Mouse (Mus musculus) stomach, embryonic 15.5 days (tissue): ENCODE measurements around the gene Zfp960. TPM values are rescaled to one million over a fixed set of nuclear protein-coding genes. Genes with fewer than 3 reads are reported as not detected.
"Not testable (repeated sequence)": the region's sequence is repeated elsewhere in the genome, so short reads cannot be mapped to it uniquely, and the experiment has no call there.

Source experiments
- ATAC-seq: fragments of 200-750 bp; cut with Nextera tagmentation; 2 replicates; pipeline ENCODE4 v1.8.0; 2017; ENCODE audit warnings: low read depth, moderate number of reproducible peaks, moderate TSS enrichment; ENCODE audit not compliant: insufficient read depth, low FRiP score
- H3K27ac ChIP-seq: fragments of 300-500 bp; sonication (generic); 2 replicates; pipeline ENCODE4 v1.5.1; 2015; ENCODE audit warnings: mild to moderate bottlenecking, inconsistent platforms
- H3K27me3 ChIP-seq: fragments of 300-500 bp; sonication (generic); replicated peaks from 2 replicates; pipeline ENCODE4 v1.6.1; 2015; ENCODE audit warnings: inconsistent platforms
- H3K36me3 ChIP-seq: fragments of 300-500 bp; sonication (generic); 2 replicates; pipeline ENCODE4 v1.6.1; 2015; ENCODE audit warnings: inconsistent platforms
- H3K4me1 ChIP-seq: fragments of 300-500 bp; sonication (generic); 2 replicates; pipeline ENCODE4 v1.6.1; 2015; ENCODE audit warnings: inconsistent platforms
- H3K4me2 ChIP-seq: fragments of 300-500 bp; sonication (generic); 2 replicates; pipeline ENCODE4 v1.6.1; 2015; ENCODE audit warnings: mild to moderate bottlenecking, inconsistent platforms
- H3K4me3 ChIP-seq: fragments of 300-500 bp; sonication (generic); replicated peaks from 2 replicates; pipeline ENCODE4 v1.5.1; 2015; ENCODE audit warnings: inconsistent platforms
- H3K9ac ChIP-seq: fragments of 300-500 bp; sonication (generic); 2 replicates; pipeline ENCODE4 v1.6.1; 2015; ENCODE audit warnings: inconsistent platforms
- H3K9me3 ChIP-seq: fragments of 300-500 bp; sonication (generic); 2 replicates; pipeline ENCODE4 v1.6.1; 2016; ENCODE audit warnings: inconsistent platforms
- WGBS: fragments of 180-500 bp; shearing (Covaris S2); methylation state at CpG from one replicate; pipeline ENCODE4 v1.1.7; 2015; 5-methylcytosine and 5-hydroxymethylcytosine counted together
- polyA plus RNA-seq: library from polyadenylated mRNA; unstranded; fragments of >200 nt; fragmentation: Nextera tagmentation; extraction: Ambion mirVana; gene quantifications from 2 replicates; pipeline ENCODE4 v1.2.1, GENCODE M21; 2015

The Zfp960 gene
- 4.9 and 6.2 TPM in 2 replicates for polyA plus RNA-seq

DNA sequence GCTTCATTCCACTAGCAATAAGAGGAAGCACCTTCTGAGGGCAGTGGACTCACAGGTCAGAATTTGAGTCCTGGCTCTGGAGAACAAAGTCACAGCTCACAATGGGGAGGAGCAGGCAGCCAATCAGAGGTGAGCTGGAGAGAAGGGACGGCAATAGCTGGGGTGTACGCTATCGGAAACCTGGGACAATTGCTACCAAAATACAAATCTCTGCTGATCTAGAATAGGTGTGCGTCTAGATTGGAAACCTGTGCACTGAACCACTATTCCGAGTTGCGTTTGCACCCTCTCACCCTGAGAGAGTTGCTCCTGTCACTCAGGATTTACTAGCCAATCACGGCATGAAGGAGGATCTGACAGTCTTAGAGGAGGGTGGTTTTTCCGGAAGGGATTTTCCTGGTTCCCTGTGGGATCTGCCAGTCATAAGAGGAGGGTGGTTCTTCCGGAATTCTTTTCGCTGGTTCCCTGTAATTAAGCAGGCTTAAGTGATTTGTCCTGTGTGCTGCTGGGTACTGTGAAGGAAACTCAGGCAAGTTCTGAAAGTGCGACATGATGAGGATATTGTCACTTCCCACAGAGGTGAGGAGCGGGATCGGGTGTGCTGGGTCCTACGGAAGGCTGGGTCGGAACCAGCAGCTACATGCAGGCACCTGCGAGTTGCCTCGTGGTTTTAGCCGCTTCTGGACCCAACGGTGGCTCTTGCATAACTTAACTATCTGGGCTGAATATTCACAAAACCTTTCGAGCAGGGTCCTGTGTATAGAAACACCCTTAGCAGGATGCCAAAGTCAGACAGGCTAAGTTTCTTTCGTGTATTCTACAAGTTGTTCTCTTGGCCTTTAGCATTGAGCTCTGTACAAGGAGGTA lies at the start of gene Zfp960:
Gene Zfp960, plus strand, starts transcription at position 486 of the 867 bp plus-strand sequence.
- under 1% methylated on average over 19 of the region's 21 CpGs for whole genome bisulfite sequencing
- peak; percentile 100 for ATAC-seq
- not testable (repeated sequence) for H3K9ac ChIP-seq, H3K4me1 ChIP-seq, H3K27ac ChIP-seq, H3K27me3 ChIP-seq, H3K36me3 ChIP-seq, H3K9me3 ChIP-seq
- Histone ChIP-seq H3K4me3 (peak within 1 kb of the TSS; percentile 56), H3K4me2 (peak within 1 kb of the TSS; percentile 46)

DNA sequence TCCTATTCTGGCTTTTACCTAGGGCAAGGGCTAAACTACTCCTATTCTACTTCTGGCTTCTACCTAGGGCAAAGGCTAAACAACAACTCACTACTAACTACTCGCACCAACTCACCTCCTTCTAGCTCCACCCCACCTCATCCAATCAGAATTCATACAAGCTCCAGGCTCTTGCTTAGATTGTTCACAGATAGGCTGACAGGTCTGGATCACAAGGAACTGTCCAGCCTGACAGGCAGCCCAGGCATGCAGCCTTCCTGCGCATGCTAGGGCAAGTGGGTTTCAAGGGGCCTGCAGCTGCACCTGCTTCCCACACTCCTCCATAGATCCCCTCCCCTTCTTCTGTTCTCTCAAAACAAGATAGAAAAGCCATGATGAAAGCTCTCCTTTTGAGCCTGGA lies 45.8 kb upstream of the Zfp960 start:
- not testable (repeated sequence) for H3K36me3 ChIP-seq, H3K9ac ChIP-seq, H3K27ac ChIP-seq, ATAC-seq, H3K4me3 ChIP-seq, H3K27me3 ChIP-seq, H3K4me1 ChIP-seq, H3K4me2 ChIP-seq, H3K9me3 ChIP-seq
- WGBS = 92% methylated on average over 2 of the region's 2 CpGs

DNA sequence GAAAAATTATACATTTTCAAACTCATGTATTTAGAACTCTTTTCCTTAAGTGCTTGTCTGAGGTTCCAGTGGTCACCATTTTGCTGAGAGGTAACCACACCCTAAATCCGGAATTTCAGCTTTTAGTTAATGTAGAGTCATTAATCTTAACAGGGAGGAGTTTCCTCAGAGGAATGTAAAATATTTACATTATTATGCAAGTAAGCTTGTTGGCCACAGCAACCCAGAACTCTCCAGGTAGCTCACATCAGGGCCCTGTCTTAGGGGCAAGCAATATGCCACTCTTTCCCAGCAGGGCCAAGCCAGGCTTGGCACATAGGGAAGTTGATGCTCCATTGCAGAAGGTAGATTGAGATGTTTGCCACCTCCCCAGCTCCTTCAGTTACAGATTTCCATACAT lies 4.3 kb upstream of the Zfp960 start:
- ATAC-seq, H3K9ac ChIP-seq, H3K36me3 ChIP-seq, H3K9me3 ChIP-seq, H3K4me2 ChIP-seq, H3K4me3 ChIP-seq, H3K27me3 ChIP-seq, H3K27ac ChIP-seq, H3K4me1 ChIP-seq: not testable (repeated sequence)
- 72% methylated on average over 1 of the region's 1 CpGs for WGBS

DNA sequence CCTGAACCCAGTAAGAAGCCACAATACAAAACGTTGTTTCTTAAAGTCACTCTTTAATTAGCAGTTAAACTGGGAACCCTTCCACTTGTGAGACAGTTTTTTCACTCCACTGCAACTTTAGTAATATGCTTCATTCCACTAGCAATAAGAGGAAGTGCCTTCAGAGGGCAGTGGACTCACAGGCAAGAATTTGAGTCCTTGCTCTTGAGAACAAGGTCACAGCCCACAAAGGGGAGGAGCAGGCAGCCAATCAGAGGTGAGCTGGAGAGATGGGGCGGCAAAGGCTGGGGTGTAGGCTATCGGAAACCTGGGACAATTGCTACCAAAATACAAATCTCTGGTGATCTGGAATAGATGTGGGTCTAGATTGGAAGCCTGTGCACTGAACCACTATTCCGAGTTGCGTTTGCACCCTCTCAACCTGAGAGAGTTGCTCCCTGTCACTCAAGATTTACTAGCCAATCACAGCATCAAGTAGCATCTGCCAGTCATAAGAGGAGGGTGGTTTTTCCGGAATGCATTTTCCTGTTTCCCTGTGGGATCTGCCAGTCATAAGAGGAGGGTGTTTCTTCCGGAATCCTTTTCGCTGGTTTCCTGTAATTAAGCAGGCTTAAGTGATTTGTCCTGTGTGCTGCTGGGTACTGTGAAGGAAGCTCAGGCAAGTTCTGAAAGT lies 57.1 kb downstream of the Zfp960 start, which contains the start of gene Zfp97:
Gene Zfp97, plus strand, starts transcription at position 586 of the 673 bp plus-strand sequence.
- H3K27ac ChIP-seq, H3K27me3 ChIP-seq, H3K36me3 ChIP-seq, H3K4me2 ChIP-seq, H3K4me3 ChIP-seq, H3K4me1 ChIP-seq, H3K9me3 ChIP-seq, H3K9ac ChIP-seq: not testable (repeated sequence)
- peak; percentile 97 for ATAC-seq
- no CpG with 5 or more reads among the region's 8 CpGs for WGBS

Other genes with a start within 250 kb of the Zfp960 start
- gene Zfp97, start 57.3 kb downstream of the Zfp960 start, polyA plus RNA-seq = 5.5 and 6.4 TPM in 2 replicates